Comparison of ENCODE assay signal across 8 mouse cellular contexts in the genomic region with DNA sequence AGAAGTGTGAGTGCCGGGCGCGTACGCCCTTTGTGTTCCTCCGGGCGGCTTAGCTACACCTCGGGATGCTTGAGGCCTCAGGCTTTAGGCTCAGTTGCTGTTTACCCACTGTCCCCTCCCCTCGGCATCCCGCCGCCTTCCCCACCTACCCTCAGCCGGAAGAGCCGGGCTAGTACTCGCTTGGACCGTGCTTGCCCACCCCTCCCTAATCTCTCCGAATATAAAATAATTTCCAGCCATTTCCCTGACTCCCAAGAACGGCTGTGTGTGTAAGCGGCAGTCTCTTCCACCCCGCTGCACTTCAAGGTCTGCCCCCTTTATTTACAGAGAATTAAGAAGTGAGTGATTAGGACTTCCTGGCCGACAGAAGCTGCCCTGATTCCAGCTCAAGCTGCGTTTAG. TPM values are rescaled to one million over a fixed set of nuclear protein-coding genes. Genes with fewer than 3 reads are reported as not detected.
DNase-seq lines count a peak whose midpoint lies in the region; ATAC-seq and TF ChIP-seq lines count a peak whose summit lies in the region.

No protein-coding gene starts in this region.

- peak overlapping the region; percentile 72 for H3K4me2 ChIP-seq in embryonic facial prominence, embryonic 13.5 days
- peak overlapping the region; percentile 87 for H3K4me2 ChIP-seq in hindbrain, embryonic 13.5 days
- peak overlapping the region; percentile 61 for H3K4me2 ChIP-seq in liver, embryonic 16.5 days (ENCODE audit: low read depth, low read length)

- TF ChIP-seq CTCF in small intestine, adult 2 months (IDR thresholded peaks at IDR 0.05; ENCODE audit: extremely low read depth, insufficient read length, insufficient replicate concordance, low read depth, low read length) = no peak

- no peaks in the 10 kb centered on the region for H3K9me3 ChIP-seq in embryonic facial prominence, embryonic 13.5 days
- H3K9me3 ChIP-seq in hindbrain, embryonic 13.5 days = no peaks in the 10 kb centered on the region
- no peaks in the 10 kb centered on the region for H3K9me3 ChIP-seq in liver, embryonic 16.5 days (replicated peaks; ENCODE audit: control insufficient read depth, low read length)

- H3K4me3 ChIP-seq in embryonic facial prominence, embryonic 13.5 days = peak overlapping the region; percentile 62
- H3K4me3 ChIP-seq in hindbrain, embryonic 13.5 days = peak overlapping the region; percentile 83
- peak overlapping the region; percentile 60 for H3K4me3 ChIP-seq in liver, embryonic 16.5 days (ENCODE audit: low read depth, low read length)
- H3K4me3 ChIP-seq in small intestine, adult 2 months (ENCODE audit: low read depth, low read length) = peak overlapping the region; percentile 57

- H3K9ac ChIP-seq in embryonic facial prominence, embryonic 13.5 days = peak overlapping the region; percentile 87
- H3K9ac ChIP-seq in hindbrain, embryonic 13.5 days = peak overlapping the region; percentile 100
- no peak overlapping the region for H3K9ac ChIP-seq in liver, embryonic 16.5 days (ENCODE audit: low read depth, low read length)

- ATAC-seq in embryonic facial prominence, embryonic 13.5 days (ENCODE audit: insufficient number of reproducible peaks, insufficient read depth, low FRiP score, low TSS enrichment, low read depth) = no peak
- no peak for ATAC-seq in hindbrain, embryonic 13.5 days (ENCODE audit: low FRiP score)
- ATAC-seq in liver, embryonic 16.5 days (ENCODE audit: low read depth) = no peak

- H3K36me3 ChIP-seq in embryonic facial prominence, embryonic 13.5 days = no peaks in the 10 kb centered on the region
- H3K36me3 ChIP-seq in hindbrain, embryonic 13.5 days = peaks cover 9% of the 10 kb centered on the region
- no peaks in the 10 kb centered on the region for H3K36me3 ChIP-seq in liver, embryonic 16.5 days (ENCODE audit: control insufficient read depth, insufficient read depth)
- no peaks in the 10 kb centered on the region for H3K36me3 ChIP-seq in small intestine, adult 2 months (ENCODE audit: control insufficient read depth, insufficient read depth, low read length)

- peaks cover 39% of the 10 kb centered on the region for H3K27me3 ChIP-seq in embryonic facial prominence, embryonic 13.5 days
- no peaks in the 10 kb centered on the region for H3K27me3 ChIP-seq in hindbrain, embryonic 13.5 days
- peaks cover 75% of the 10 kb centered on the region for H3K27me3 ChIP-seq in liver, embryonic 16.5 days (ENCODE audit: control insufficient read depth, insufficient read depth, low read depth, low read length)
- H3K27me3 ChIP-seq in small intestine, adult 2 months (ENCODE audit: control insufficient read depth, insufficient read depth, low read length) = peaks cover 60% of the 10 kb centered on the region

- peak; percentile 13 to 17 for DNase-seq in cerebellum, postnatal 10 days
- no peak for DNase-seq in cerebellum, adult 11 months
- DNase-seq in right cerebral cortex, adult 2 months (ENCODE audit: low spot score in 2 of 2) = no peak
- no peak for DNase-seq in frontal cortex, postnatal 36 days (ENCODE audit: low spot score in 2 of 2)

- H3K27ac ChIP-seq in embryonic facial prominence, embryonic 13.5 days = peak overlapping the region; percentile 94
- peak overlapping the region; percentile 99 for H3K27ac ChIP-seq in hindbrain, embryonic 13.5 days
- H3K27ac ChIP-seq in liver, embryonic 16.5 days (ENCODE audit: low read length) = no peak overlapping the region
- H3K27ac ChIP-seq in small intestine, adult 2 months (ENCODE audit: insufficient read depth, low read depth, low read length) = peak overlapping the region; percentile 35

- peaks cover 35% of the 10 kb centered on the region for H3K4me1 ChIP-seq in embryonic facial prominence, embryonic 13.5 days
- H3K4me1 ChIP-seq in hindbrain, embryonic 13.5 days (replicated peaks) = peaks cover 47% of the 10 kb centered on the region
- no peaks in the 10 kb centered on the region for H3K4me1 ChIP-seq in liver, embryonic 16.5 days (ENCODE audit: control insufficient read depth, low read depth, low read length)
- H3K4me1 ChIP-seq in small intestine, adult 2 months (ENCODE audit: control insufficient read depth, insufficient read depth, insufficient read length, low read length) = no peaks in the 10 kb centered on the region; the same call in 1 of the 2 replicates

- TF ChIP-seq POLR2A in small intestine, adult 2 months (IDR thresholded peaks at IDR 0.05; ENCODE audit: low read depth, low read length) = no peak

- WGBS in embryonic facial prominence, embryonic 13.5 days = under 1% methylated on average over 20 of the region's 20 CpGs
- 0% methylated on average over 20 of the region's 20 CpGs for WGBS in hindbrain, embryonic 13.5 days
- WGBS in liver, embryonic 16.5 days (ENCODE audit: insufficient replicate concordance) = under 1% methylated on average over 20 of the region's 20 CpGs
- 2% methylated on average over 20 of the region's 20 CpGs for WGBS in small intestine, adult 2 months

RNA-seq across cellular contexts. Expression of gene Meis2, which starts 3.4 kb away (rescaled TPM):
- polyA plus RNA-seq in embryonic facial prominence, embryonic 13.5 days (2015; fragmentation: Nextera tagmentation; extraction: Ambion mirVana) = 43.1 and 45.6 TPM in 2 replicates
- polyA plus RNA-seq in hindbrain, embryonic 13.5 days (2015; fragmentation: Nextera tagmentation; extraction: Ambion mirVana) = 139 and 175 TPM in 2 replicates
- polyA plus RNA-seq in liver, embryonic 16.5 days (2015; fragmentation: Nextera tagmentation; extraction: Ambion mirVana) = 1.1 and 1.6 TPM in 2 replicates
- polyA plus RNA-seq in small intestine, adult 2 months (2012; rRNA removed) = 3.9 and 11.6 TPM in 2 replicates

Comparison
In these comparisons a context has a peak if more than half of its experiments do, and no peak if none do; other contexts are left out.
1. DNase-seq: peak in cerebellum, postnatal 10 days (2 of 2); none in cerebellum, adult 11 months (single experiment), right cerebral cortex, adult 2 months (0 of 2) and frontal cortex, postnatal 36 days (0 of 2).
2. Peak in every context shown above with its lines, with median percentiles within 50 percentile points of each other: H3K4me2 ChIP-seq and H3K4me3 ChIP-seq.